Mouse (Mus musculus) stomach, postnatal 0 days (tissue): ENCODE results near the gene Sec14l3.

Experiments
- CTCF ChIP-seq: IDR thresholded peaks from 2 replicates; pipeline ENCODE4 v1.5.1; 2016; ENCODE audit warnings: antibody characterized with exemption, low read depth, mild to moderate bottlenecking, moderate library complexity
- EP300 ChIP-seq: optimal IDR thresholded peaks from 2 replicates; pipeline ENCODE3; 2016; ENCODE audit warnings: antibody characterized with exemption

DNA sequence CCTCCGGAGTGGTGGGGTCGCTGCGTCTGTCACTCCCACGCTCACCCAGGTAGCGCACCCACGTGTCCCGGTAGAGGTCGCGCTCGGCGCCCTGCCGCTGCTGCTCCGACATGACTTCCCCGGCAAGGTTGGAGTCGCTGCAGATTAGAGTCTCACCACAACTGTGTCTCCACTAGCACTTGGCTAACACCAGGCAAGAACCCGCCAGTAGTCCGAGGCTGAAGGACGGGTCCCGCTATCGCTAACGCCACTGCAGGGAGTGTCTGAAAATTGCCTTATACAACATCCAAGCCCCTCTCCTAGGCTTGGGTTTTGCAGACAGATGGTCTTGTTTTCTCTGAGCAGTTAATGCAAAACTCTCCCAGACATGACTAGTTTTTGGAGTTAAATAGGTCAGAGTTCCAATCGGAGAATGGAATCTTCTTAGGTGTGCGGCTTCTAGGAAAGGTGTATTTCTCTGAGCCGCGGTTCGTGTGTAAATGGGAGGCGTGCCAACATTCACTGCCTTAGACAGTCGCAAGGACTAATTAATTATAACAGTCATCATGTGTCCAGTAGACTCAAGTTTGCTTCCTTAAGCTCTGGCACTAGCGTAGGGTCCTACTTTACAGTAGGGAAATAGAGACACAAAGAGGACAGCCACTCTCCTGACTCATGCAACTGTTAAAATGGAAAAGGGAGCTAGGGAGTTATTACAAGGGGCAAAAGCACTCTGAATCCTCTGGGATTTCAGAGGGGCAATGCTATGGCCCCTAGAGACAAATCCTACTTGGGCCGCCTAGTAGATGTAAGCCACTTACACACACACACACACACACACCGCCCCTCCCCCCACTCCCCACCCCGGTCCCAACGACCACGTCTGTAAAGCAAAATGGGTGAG is 30.8 kb downstream of the Sec14l3 start, which contains the start of gene Mtfp1:
- TF ChIP-seq CTCF, result peak; percentile 40
- no peak for TF ChIP-seq EP300
